Mouse (Mus musculus) kidney, adult 2 months (tissue): Measurements from ENCODE around the gene Zfp648.

Source experiments
- CTCF ChIP-seq: fragments of 200-500 bp; conservative IDR thresholded peaks from 2 replicates; pipeline ENCODE4 v1.5.1; 2011; ENCODE audit warnings: low read depth, mild to moderate bottlenecking, control low read depth, low read length, moderate library complexity, mixed read lengths; ENCODE audit not compliant: insufficient read depth, insufficient read length
- POLR2A ChIP-seq: fragments of 200-500 bp; IDR thresholded peaks from one replicate; pipeline ENCODE4 v1.6.1; 2011; ENCODE audit warnings: low read depth, low read length, control low read depth

- TF ChIP-seq CTCF (no peak; the same call in 1 of the 2 replicates), POLR2A (no peak)
Observed at GRCm38 (mm10) chr1:154202580-154202979, 1.6 kb downstream of the Zfp648 start.
